Mouse (Mus musculus) CH12.LX (cell line): ENCODE measurements around the gene Slc29a3. TPM values are rescaled to one million over a fixed set of nuclear protein-coding genes. Genes with fewer than 3 reads are reported as not detected.

ENCODE experiments used
- DNase-seq: peaks from one replicate; pipeline ENCODE4 v3.0.0-alpha.2; 2013; ENCODE audit errors: extremely low read depth
- H3K27ac ChIP-seq: 2 replicates; pipeline ENCODE4 v1.5.1; 2012; ENCODE audit warnings: low read depth, mild to moderate bottlenecking, control low read depth, moderate library complexity; ENCODE audit not compliant: insufficient read depth
- H3K27me3 ChIP-seq: replicated peaks from 2 replicates; pipeline ENCODE3; 2012; ENCODE audit warnings: inconsistent platforms
- H3K36me3 ChIP-seq, 2 experiments: replicated peaks in 1 of 2; 2 replicates each; pipeline versions ENCODE3 to v1.6.1; 2012; ENCODE audit warnings: inconsistent platforms in 1 of 2, low read length in 1 of 2, mild to moderate bottlenecking in 1 of 2, mixed read lengths in 1 of 2, moderate library complexity in 1 of 2; ENCODE audit not compliant: control insufficient read depth in 1 of 2, insufficient read depth in 1 of 2
- H3K4me1 ChIP-seq, 2 experiments: 2 replicates each; pipeline ENCODE4 v1.6.1; 2012; ENCODE audit warnings: inconsistent platforms in 1 of 2, moderate library complexity in 1 of 2; ENCODE audit not compliant: insufficient read depth in 2 of 2, control insufficient read depth in 1 of 2
- H3K4me2 ChIP-seq: 2 replicates; pipeline ENCODE4 v1.6.1; 2012; ENCODE audit warnings: low read depth, mild to moderate bottlenecking, control low read depth; ENCODE audit not compliant: poor library complexity, insufficient read depth, severe bottlenecking
- H3K4me3 ChIP-seq, 3 experiments: fragments of 150-350 bp in 1 of 3; sonication (generic) in 1 of 3; replicated peaks in 1 of 3; 2 replicates each; pipeline versions ENCODE3 to v1.5.1; 2011 to 2012; ENCODE audit warnings: low read depth in 2 of 3, low read length in 2 of 3, mild to moderate bottlenecking in 2 of 3, moderate library complexity in 2 of 3, control low read depth in 1 of 3, improper control_type of control experiment in 1 of 3, inconsistent platforms in 1 of 3, mixed read lengths in 1 of 3; ENCODE audit not compliant: poor library complexity in 1 of 3
- H3K79me2 ChIP-seq: replicated peaks from 2 replicates; pipeline ENCODE4 v1.6.1; 2012; ENCODE audit warnings: mild to moderate bottlenecking, moderate library complexity; ENCODE audit not compliant: control insufficient read depth, poor library complexity, insufficient read depth, severe bottlenecking; ENCODE audit errors: extremely low read depth
- H3K9ac ChIP-seq: 2 replicates; pipeline ENCODE4 v1.6.1; 2012; ENCODE audit warnings: low read depth, mild to moderate bottlenecking, control low read depth, moderate library complexity; ENCODE audit not compliant: insufficient read depth
- H3K9me3 ChIP-seq: replicated peaks from 2 replicates; pipeline ENCODE3; 2012; ENCODE audit warnings: low read length, inconsistent platforms, mixed read lengths
- BHLHE40 ChIP-seq: IDR thresholded peaks from 2 replicates; pipeline ENCODE4 v1.6.1; 2011; ENCODE audit warnings: mild to moderate bottlenecking, low read depth, low read length, improper control_type of control experiment
- CHD1 ChIP-seq: IDR thresholded peaks from 2 replicates; pipeline ENCODE4 v1.6.1; 2012; ENCODE audit warnings: low read depth, low read length, improper control_type of control experiment, inconsistent platforms
- E2F4 ChIP-seq: IDR thresholded peaks from 2 replicates; pipeline ENCODE4 v1.6.1; 2011; ENCODE audit warnings: low read depth, low read length, improper control_type of control experiment; ENCODE audit not compliant: insufficient replicate concordance
- ELF1 ChIP-seq: IDR thresholded peaks from 2 replicates; pipeline ENCODE4 v1.6.1; 2014; ENCODE audit warnings: low read depth, mild to moderate bottlenecking, inconsistent platforms, low read length, improper control_type of control experiment
- EP300 ChIP-seq: IDR thresholded peaks from 2 replicates; pipeline ENCODE4 v1.6.1; 2011; ENCODE audit warnings: low read length, improper control_type of control experiment
- GABPA ChIP-seq: IDR thresholded peaks from 2 replicates; pipeline ENCODE4 v1.6.1; 2012; ENCODE audit warnings: low read depth, low read length, improper control_type of control experiment, inconsistent platforms; ENCODE audit not compliant: insufficient replicate concordance
- HCFC1 ChIP-seq: IDR thresholded peaks from 2 replicates; pipeline ENCODE4 v1.6.1; 2012; ENCODE audit warnings: low read depth, mild to moderate bottlenecking, inconsistent platforms, low read length, improper control_type of control experiment
- JUND ChIP-seq: conservative IDR thresholded peaks from 2 replicates; pipeline ENCODE4 v1.6.1; 2011; ENCODE audit warnings: low read depth, low read length, improper control_type of control experiment
- MEF2A ChIP-seq: IDR thresholded peaks from 2 replicates; pipeline ENCODE4 v1.6.1; 2014; ENCODE audit warnings: low read depth, mild to moderate bottlenecking, inconsistent platforms, low read length, improper control_type of control experiment, borderline replicate concordance
- POLR2AphosphoS2 ChIP-seq: IDR thresholded peaks from 2 replicates; pipeline ENCODE4 v1.6.1; 2011; ENCODE audit warnings: low read depth, low read length, improper control_type of control experiment
- RAD21 ChIP-seq: IDR thresholded peaks from 2 replicates; pipeline ENCODE4 v1.6.1; 2011; ENCODE audit warnings: low read depth, mild to moderate bottlenecking, low read length, improper control_type of control experiment, moderate library complexity
- SIN3A ChIP-seq: IDR thresholded peaks from 2 replicates; pipeline ENCODE4 v1.6.1; 2012; ENCODE audit warnings: low read length, improper control_type of control experiment, inconsistent platforms
- TBP ChIP-seq: conservative IDR thresholded peaks from 2 replicates; pipeline ENCODE4 v1.6.1; 2011; ENCODE audit warnings: low read depth, low read length, improper control_type of control experiment
- TCF12 ChIP-seq: IDR thresholded peaks from 2 replicates; pipeline ENCODE4 v1.6.1; 2014; ENCODE audit warnings: low read depth, mild to moderate bottlenecking, inconsistent platforms, low read length, improper control_type of control experiment
- USF2 ChIP-seq: conservative IDR thresholded peaks from 2 replicates; pipeline ENCODE4 v1.6.1; 2011; ENCODE audit warnings: low read depth, low read length, improper control_type of control experiment
- ZNF384 ChIP-seq: IDR thresholded peaks from 2 replicates; pipeline ENCODE4 v1.6.1; 2012; ENCODE audit warnings: low read depth, low read length, improper control_type of control experiment, inconsistent platforms
- dilution Hi-C: fragments of 300-500 bp; cut with MboI; formaldehyde crosslinking; loops from 2 replicates; pipeline ENCODE4 v1.14.3; 2020; ENCODE audit warnings: low sequenced_read_pairs; ENCODE audit not compliant: extremely low pct_unique_long_range_greater_than_20kb, extremely low pct_ligation_motif_present
- in situ Hi-C: fragments of 300-500 bp; cut with MboI; formaldehyde crosslinking; loops from 3 replicates; pipeline ENCODE4 v1.14.3; 2019; ENCODE audit warnings: low sequenced_read_pairs, low pct_ligation_motif_present, low pct_unique_long_range_greater_than_20kb, mixed read lengths
- polyA plus RNA-seq: library from polyadenylated mRNA; unstranded; fragments of >175 nt; gene quantifications from 2 replicates; pipeline ENCODE4 v1.2.1, GENCODE M21; 2012; ENCODE audit warnings: low read depth; ENCODE audit not compliant: insufficient read length
- total RNA-seq, 2 experiments: library from RNA; depleted of rRNA; stranded (reverse); fragments of 300-350 nt in 1 of 2; fragments of >200 nt in 1 of 2; gene quantifications; 2 replicates each; pipeline ENCODE4 v1.2.3; 2012 to 2014

Gene Slc29a3
- total and polyA plus RNA-seq, 3 experiments = 4.1 to 19.1 (median 5.9) TPM

- dilution Hi-C loops (no loop called here), in situ Hi-C loops (no loop called here)
- DNase-seq = no peak
- H3K9ac ChIP-seq = no peak overlapping the region
- H3K36me3 ChIP-seq = peaks cover 12 to 68% of the 10 kb centered on the region in 2 experiments
- H3K4me2 ChIP-seq = no peak overlapping the region
- no peak overlapping the region for H3K4me3 ChIP-seq
- H3K27me3 ChIP-seq = no peaks in the 10 kb centered on the region
- H3K79me2 ChIP-seq = no peaks in the 10 kb centered on the region; the same call in 1 of the 2 replicates
- 0 out of 2 replicates have a peak, but pooled peaks have one; percentile 31 for TF ChIP-seq BHLHE40
- TF ChIP-seq TCF12 = peak; percentile 48; the same call in 1 of the 2 replicates
- TF ChIP-seq EP300 = no peak
- H3K27ac ChIP-seq = no peak overlapping the region
- no peaks in the 10 kb centered on the region for H3K9me3 ChIP-seq
- peaks cover 48 to 87% of the 10 kb centered on the region in 2 experiments for H3K4me1 ChIP-seq
Measured at GRCm38 (mm10) chr10:60733471-60733870, 19.1 kb downstream of the Slc29a3 start.

GRCm38 (mm10) chr10:60732397-60732861 is 20.2 kb downstream of the Slc29a3 start:
- Histone ChIP-seq H3K9ac (no peak overlapping the region), H3K4me2 (no peak overlapping the region), H3K27ac (no peak overlapping the region), H3K27me3 (no peaks in the 10 kb centered on the region), H3K4me3 (no peak overlapping the region), H3K4me1 (peaks cover 41 to 85% of the 10 kb centered on the region in 2 experiments), H3K36me3 (peaks cover 16 to 74% of the 10 kb centered on the region in 2 experiments), H3K9me3 (no peaks in the 10 kb centered on the region), H3K79me2 (no peaks in the 10 kb centered on the region)
- no peak for TF ChIP-seq CHD1
- TF ChIP-seq USF2 = no peak
- TF ChIP-seq HCFC1 = no peak
- TF ChIP-seq MEF2A = no peak
- no peak for TF ChIP-seq E2F4
- TF ChIP-seq ELF1 = no peak
- TF ChIP-seq JUND = no peak
- no peak for TF ChIP-seq GABPA
- TF ChIP-seq ZNF384 = no peak
- no peak for TF ChIP-seq TBP
- TF ChIP-seq POLR2AphosphoS2 = no peak
- TF ChIP-seq RAD21 = no peak
- TF ChIP-seq SIN3A = no peak
- dilution Hi-C loops (no loop called here), in situ Hi-C loops (no loop called here)
- no peak for DNase-seq
